Mouse (Mus musculus) heart, postnatal 14 days (tissue): ENCODE measurements at regions not wholly inside any gene's neighbourhood (a gene's known extent, or its start where the extent isn't known, plus 50 kb on each side); places are given as distances from the start of the nearest gene placed in this dataset.

Source experiments
- DNase-seq, 2 experiments: peaks; one replicate each; pipeline ENCODE4 v3.0.0; 2021 to 2022
- intact Hi-C: fragments of 180-260 bp; cut with DNase I; formaldehyde crosslinking; loops from one replicate; pipeline ENCODE4 v1.15.1; 2025

DNA sequence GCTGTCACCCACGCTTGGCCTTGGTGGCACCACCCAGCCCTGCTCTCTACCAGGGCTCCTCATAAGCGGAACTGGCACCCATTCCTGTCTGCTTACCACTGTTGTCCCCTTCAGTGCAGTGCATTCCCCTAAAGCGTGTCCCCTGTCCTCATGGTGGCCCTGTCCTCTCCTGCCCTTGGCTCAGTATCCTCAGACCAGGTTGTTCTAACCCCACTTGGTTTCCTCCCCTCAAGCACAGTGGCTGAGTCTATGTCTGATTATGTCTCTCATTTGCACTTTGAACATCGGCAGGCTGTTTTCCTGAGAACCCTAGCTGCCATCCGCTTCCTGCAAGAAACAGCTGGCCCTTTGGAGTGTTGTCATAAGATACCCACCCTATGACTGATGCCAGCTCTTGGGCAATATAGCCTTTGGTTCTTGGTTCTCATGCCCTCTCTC lies 130.5 kb downstream of the Ndufa10 start:
- intact Hi-C loops: loop anchor here (10.0 kb wide), 1 partner anchor 238 kb away; no protein-coding TSS in a partner anchor
- DNase-seq: peak in 1 of 2 experiments; percentile 57

DNA sequence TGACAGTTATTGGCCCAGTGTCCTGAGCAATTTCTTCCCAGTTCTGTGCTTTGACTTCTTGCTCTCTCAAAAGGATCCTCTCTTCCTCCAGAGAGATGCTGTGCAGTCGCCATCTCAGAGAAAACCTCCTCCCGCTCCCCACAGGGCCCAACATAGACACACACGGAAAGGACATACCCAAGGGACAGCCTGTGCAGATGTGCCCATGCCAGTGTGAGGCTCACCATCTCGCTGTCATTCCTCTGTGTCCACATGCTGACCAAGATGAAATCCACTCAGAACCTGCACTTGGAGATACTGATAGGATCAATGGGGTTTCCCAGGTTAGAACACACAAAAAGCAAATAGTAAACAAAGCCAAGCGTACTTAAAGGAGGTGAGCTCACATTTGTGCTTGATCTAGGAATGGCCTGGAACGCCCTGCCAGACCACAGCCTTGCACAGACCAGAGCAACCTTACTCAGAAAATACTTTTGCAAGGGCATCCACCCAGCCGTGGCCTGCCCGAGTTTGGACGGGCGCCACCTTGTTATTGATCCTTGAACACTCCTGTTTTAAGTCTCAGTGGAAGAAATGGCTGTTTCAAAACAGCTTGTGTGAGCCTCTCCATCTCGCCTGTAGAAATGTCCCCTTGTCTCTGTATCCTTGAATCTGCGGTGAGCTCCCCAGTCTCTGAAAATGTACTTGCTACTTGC lies 131.7 kb downstream of the Ndufa10 start:
- no peak for DNase-seq
- intact Hi-C loops: loop anchor here (10.0 kb wide), 1 partner anchor 237 kb away; no protein-coding TSS in a partner anchor

DNA sequence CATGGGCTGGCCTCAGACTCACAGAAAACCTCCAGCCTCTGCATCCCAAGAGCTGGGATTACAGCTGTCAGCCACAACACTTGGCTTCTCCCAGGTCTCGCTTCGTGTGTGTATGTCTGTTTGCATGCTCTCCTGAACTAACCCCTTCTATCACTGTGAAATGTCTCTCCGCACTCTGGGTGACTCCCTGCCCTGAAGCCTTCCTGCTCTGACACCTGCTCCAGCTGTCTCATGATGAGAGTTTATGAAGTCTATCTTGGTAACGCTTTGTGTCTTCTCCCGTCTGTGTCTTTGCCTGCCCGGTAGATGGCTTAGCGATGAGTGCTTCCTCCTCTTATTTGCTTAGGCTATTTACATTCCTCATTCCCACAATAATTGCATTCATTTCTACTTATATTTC lies 133.0 kb downstream of the Ndufa10 start:
- DNase-seq: no peak
- intact Hi-C loops: loop anchor here (10.0 kb wide), 1 partner anchor 236 kb away; no protein-coding TSS in a partner anchor

DNA sequence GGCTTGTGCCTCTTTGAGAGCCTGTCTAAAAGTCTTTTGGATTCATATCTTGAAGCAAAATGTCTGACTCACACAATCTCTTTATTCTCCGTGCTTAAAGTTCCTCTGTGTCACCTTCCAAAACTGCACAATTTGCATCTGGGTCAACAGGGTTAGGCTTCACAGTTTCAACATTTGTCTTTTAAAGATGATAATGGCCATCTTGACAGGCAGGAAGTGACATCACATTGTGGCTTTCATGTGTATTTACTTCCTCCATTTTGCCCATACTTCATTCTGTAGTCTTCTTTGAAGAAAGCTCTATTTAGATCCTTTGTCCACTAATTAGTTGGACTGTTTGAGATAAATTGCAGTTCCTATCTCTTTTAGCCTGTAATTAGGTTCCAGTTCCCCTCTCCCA lies 135.1 kb downstream of the Ndufa10 start:
- intact Hi-C loops: no loop called here
- no peak for DNase-seq

DNA sequence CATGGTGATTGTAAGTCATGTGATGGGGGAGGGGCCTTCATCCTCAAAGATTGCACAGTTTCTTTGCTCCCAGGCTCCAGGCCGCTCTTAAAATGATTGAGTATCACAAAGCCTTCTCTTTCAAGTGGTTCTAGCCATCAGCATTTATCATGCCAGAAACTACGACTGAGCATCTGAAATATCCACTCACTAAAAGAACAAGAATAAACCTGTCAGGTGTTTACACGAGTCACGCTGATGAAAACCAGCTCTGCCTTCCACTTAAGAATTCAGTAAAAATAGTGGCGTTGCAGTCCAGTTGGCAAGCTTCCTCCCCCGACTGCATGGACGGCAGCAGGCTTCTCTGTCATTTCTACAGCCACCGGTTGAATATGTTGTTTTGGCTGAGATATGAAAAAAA lies 136.2 kb downstream of the Ndufa10 start:
- DNase-seq: peak; percentile 34 to 60
- intact Hi-C loops: no loop called here

DNA sequence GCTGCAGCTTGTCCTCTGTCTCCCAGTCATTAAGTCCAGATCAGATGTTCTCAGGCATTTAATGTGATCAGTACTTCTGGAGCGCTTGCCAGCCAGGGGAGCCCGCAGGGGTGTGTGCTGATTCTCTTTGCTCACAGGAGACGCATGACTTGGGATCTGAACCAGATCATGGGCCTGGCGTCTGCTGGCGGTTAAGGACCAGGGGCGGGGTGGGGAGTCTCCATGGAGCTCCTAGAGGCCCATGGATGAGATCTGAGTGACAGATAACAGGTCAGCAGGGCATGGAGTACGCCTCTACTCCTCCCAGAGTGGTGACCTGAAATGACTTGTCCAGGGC lies 136.7 kb upstream of the Hdac4 start:
- intact Hi-C loops: no loop called here
- no peak for DNase-seq

DNA sequence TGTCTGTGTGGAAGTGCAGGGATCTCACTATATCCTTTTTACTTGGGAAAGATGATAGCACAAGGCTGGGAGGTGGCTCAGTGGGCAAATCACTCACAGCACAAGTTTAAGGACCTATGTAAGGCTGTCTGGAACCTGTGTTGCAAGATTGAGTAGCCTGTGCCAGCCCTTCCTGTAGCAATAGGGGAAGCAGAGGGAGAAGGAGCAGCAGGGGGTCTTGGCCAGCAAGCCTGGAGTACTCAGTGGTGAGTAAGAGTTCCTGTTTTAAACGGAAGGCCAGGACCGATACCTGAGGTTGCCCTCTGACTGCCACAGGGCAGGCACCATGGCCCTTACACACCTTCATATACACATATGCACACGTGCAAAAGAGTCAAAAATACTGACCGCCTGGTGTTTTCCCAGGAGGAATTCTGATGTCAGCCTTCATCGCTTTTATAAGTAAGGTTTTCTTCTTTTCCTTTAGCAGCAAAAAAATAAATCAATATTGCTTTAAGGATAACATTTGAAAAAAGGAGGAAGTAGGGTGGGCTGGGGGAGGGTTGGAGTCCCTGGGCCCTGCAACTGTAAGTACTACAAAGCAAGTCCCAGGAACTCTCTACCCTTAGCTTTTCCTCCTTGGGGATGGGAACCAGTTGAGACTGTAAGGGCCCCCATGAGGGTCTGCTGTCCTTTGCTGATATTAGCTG lies 136.2 kb upstream of the Hdac4 start:
- intact Hi-C loops: no loop called here

DNA sequence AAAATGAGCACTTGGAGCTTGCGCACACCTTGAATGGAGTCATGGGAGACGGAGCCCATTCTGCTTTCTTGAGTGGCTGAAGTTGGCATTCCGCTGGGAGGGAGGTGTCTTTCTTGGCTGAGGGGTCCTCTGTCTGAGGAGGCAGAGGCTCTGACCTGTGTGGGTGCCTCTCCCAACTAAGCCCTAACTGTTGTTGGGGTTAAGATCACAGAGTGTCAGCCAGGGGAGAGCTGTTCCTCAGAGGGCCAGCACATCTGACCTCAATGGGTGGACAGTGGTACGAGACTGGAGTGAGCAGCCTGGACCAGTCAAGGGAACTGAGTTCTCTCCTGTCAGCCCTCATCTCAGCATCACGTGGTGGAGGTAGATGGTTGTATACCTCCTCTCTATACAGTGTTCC lies 134.7 kb upstream of the Hdac4 start:
- intact Hi-C loops: no loop called here

More for the DNA sequence above, 136.2 kb upstream of the Hdac4 start:
- no peak for DNase-seq

DNA sequence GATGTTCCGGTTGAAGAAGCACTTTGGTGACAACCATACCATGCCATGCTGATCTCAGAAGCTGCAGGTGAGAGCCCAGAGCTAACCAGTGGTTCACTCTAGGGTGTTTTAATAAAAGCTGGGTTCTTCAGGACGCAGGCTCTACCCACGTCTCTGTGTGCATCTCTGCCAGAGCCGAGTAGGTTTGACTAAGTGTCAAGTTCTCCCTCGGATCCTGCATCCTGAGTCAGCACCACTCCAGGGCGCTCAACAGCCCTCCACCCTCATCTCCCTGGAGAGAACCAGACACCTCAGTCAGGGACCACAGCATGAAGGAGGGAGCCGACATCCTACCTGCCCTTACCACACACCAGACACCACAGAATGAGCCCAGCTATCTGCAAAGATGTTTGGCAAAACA lies 134.0 kb upstream of the Hdac4 start:
- intact Hi-C loops: no loop called here

More for the DNA sequence above, 134.7 kb upstream of the Hdac4 start:
- no peak for DNase-seq

DNA sequence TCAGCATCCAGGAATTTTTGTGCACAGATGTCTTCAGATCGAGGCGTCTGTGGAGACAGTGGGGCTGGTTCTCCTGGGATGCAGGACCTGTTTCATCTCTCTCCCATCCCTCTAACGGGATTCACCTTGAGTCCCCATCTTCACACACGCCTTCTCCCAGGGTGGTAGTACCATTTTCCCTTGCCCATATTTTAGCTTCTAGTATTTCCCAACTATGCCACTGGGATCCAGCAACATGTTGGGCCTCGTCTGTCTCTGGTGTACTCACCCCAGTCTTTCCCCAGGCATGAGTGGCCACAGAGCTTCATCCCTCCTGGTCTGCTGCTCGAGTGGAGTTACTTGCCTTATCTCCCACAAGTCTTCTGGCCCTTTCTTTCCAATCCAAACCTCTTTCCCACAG lies 131.6 kb upstream of the Hdac4 start:
- intact Hi-C loops: no loop called here
- no peak for DNase-seq

More for the DNA sequence above, 134.0 kb upstream of the Hdac4 start:
- DNase-seq: no peak

DNA sequence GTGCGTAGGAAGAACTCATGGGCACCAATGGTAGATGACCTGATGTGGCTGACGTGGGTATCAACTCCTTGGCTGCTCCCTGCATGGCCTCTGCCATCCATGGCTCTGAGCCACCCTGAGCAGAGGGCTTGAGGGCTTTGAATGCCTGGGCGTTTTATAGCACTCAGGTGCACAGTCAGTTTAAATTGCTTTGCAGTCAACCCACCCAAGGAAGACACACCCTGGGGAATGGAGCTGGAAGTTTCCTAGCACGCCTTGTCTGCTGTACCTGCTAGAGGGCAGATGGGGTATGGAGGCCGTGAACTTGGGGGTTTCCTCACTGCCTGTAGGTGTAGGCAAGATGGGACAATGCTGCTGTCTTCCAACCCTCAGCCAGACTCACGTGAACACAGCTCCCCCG lies 129.8 kb upstream of the Hdac4 start:
- intact Hi-C loops: no loop called here
- no peak for DNase-seq

DNA sequence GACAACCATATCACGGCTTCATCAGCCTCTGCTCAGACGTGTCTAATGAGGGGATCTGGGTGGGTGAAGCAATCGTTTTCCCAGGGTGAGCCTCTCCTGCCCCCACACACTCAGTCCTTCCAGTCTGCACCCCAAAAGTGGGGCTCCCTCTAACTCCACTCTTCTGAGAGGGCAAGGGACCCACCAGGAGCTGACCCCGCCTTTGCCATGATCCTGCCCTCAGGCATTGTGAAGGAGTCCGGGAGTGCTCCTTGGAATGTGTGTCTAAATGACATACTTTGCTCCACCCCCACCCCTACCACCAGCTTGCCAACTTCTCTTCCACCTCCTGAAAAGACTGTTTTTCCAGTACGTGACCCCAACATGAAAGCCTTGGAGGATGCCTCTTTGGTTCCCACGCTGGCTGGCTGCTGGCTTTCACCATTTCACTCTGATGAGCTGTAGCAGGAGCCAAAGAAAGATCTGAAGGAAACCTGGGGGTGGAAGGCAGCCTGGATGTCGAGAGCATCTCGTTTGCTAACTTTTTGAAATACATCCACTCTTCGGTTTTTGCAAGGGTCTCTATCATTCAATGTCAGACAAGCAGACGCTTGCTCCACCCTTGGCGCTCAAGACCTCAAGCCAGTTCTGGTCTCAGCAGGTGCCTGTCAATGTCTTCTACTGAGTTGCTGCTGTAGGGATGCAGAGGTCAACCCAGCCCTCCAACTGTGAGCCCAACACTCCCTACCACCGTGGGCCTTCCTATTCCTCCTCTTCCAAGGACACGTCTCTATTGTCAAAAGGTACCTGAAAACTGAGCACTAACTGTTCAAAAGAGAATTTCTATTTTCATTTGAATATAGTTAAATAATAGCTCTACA lies 128.8 kb upstream of the Hdac4 start:
- intact Hi-C loops: no loop called here

DNA sequence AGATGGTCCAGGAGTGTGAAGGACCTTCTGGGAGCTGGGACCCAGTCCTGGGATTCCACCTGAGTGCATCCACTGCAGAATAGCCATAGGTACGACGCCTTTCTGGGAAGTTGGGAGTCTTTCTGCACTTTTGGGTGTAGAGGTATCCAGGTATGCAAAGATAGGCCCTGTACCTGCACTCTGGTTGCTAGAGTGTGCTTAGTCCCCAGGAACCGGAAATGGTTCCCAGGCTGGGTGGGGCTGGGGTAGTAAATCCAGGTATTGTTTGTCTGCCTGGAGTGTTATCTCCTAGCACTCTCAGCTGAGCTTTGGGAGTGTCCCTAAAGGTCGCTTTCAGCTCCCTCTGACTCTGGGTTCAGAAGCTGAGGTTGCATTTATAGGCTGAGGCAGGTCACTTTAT lies 121.6 kb upstream of the Hdac4 start:
- intact Hi-C loops: no loop called here
- no peak for DNase-seq

More for the DNA sequence above, 128.8 kb upstream of the Hdac4 start:
- DNase-seq: no peak

DNA sequence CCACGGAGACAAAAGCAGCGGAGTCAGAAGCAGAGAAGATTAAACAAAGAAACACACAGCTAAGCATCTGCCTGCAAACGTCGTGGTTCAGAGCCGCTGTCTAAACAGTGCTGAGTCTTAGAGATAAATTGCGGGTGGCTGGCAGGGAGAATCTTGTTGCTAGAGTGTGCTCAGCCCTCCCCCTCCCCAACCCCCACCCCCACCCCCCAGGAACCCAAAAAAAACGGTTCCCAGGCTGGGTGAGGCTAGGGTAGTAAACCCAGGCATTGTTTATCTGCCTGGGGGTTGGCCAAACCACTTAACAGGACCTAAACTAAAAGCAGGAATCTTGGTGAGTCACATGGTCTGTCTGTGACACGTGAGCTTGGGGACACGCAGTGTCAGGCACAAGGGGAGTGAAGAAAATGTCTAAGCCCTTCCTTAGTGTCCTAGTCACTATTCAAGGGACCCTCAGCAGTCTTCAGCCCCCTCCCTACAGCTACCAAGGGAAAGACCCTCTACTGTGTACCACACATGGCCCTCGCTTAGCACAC lies 120.8 kb upstream of the Hdac4 start:
- intact Hi-C loops: no loop called here
- DNase-seq: peak in 1 of 2 experiments; percentile 15

DNA sequence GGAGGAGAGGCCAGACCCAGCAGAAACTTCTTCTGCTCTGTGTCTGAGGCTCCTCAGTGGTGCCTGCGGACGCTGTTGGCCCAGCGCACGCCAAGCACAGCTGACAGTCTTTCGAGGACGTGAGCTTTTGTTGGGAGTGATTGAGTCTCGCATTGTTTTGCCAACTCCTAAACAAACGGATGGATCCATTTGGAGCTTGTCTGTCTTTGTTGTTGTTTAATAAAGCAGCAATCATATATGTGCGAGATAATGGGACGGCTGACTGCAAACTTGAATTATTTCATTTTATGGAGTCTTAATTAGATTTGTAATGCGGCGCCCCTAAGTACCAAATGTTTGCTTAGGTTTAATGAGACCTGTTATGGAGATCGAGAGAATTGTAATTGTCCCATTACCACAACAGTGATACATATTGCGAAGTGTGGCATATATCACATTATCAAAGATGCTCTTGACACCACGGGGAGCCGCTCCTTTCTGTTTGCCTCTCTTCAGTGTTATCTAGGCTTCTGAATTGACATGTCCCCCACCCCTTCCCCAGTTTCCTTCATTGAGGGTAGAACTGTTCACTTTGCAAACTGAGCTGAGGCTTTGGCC lies 117.6 kb upstream of the Hdac4 start:
- intact Hi-C loops: no loop called here
- DNase-seq: no peak

DNA sequence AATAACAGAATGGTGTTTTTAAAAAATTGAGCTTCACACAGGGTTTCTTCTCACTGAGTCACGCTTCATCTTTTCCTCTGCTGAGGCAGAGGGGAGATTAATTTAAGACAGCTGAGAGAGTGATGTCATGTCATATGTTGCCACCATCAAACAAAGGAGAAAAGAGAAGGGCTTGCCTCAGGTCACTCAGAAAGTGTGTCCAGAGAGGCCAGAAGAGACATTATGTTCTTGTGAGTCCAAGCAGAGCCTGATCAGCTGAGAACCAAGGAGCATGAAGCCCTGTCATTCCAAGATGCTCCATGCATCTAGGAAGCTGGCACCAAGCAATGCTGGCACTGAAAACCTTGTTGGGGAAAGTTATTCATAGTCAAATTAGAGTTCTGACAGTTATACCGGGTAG lies 114.4 kb upstream of the Hdac4 start:
- intact Hi-C loops: no loop called here
- DNase-seq: no peak

DNA sequence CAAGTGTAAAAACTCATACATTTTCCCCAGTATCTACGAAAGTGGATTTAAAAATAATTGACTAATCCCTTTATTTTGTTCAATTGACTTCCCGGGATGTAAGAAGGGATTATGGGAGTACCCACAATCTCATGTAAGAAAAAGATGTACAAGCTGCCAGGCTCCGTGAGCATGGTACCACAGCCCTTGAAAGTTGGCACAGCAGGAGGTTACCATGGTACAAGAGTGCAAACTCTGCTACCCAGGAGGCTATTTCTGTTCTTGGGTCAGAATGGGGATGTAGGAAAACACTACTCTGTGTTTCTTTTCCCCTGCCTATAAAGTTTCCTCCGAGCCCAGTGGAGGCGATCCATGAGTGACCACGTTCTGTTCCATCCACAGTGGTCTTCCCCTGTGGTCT lies 113.9 kb upstream of the Hdac4 start:
- DNase-seq: peak in 1 of 2 experiments; percentile 35
- intact Hi-C loops: no loop called here

DNA sequence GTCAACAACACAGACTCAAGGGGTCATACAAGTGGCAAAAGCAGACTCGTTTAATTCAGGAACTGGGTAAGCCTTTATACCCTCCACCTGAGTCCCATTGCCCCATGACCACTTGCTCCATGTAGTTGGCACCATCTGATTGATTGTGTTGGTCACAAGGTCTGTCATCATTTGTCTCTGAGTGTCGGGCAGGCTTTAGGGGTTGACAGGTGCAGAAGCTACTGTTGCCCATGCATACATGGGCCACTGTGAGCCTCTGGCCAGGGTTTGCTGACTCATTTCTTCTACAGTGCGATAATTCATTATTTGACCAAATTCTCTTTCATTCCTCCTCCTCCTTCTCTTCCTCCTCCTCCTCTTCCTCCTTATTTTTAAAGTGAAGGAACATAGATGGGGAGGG lies 113.0 kb upstream of the Hdac4 start:
- intact Hi-C loops: no loop called here
- DNase-seq: no peak

DNA sequence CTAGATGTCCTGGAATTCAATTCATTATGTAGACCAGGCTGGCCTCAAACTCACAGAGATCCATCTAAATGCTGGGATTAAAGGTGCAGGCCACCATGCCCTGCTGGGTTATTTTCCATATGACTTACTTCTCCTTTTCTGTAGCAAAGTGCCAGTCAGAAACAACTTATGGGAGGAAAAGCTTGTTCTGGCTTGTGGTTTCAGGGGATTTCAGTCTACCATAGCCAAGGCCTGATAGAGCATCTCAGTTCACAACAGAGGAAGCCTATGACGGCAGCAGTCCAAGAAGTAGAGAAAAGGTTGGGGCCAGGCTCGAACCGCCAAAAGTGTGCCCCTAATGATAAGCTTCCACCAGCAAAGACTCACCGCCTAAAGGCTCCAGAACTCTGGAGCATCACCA lies 110.5 kb upstream of the Hdac4 start:
- no peak for DNase-seq
- intact Hi-C loops: no loop called here

DNA sequence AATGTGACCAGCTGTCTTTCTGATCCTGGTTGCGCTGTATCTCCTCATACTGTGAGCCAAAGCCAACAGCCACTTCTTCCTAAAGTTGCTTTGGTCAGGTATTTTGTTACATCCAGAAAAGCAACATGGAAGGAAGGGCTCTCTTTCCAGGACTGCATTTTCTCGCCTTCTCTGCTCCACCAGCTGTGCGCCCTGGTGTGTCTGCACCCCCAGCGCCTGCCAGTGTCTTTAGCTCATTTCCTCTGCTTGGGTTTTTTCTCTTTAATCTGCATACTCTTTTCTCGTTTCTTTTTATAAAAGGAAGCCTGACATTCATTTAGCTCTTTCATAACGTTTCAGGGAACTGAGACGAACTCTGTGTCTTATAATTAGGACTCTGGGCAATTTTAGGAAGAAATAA lies 103.5 kb upstream of the Hdac4 start:
- intact Hi-C loops: no loop called here
- no peak for DNase-seq
